Comparison of ENCODE assay signal across 25 mouse cellular contexts in genomic region chr19:61078622-61079021, GRCm38 (mm10).
DNase-seq lines count a peak whose midpoint lies in the region; ATAC-seq and TF ChIP-seq lines count a peak whose summit lies in the region.
"Had no signal": no experiment of that assay in that cellular context is flagged by ENCODE, and none has a peak within 500 bp of the region (broad histone marks: within the 10 kb centered on the region; RNA-seq: fewer than 3 reads in every experiment).

No protein-coding gene starts in this region.

- no peaks in the 10 kb centered on the region for H3K27me3 ChIP-seq in G1E (ENCODE audit: insufficient read depth, low read length)
- H3K27me3 ChIP-seq in midbrain, postnatal 0 days (ENCODE audit: insufficient read depth, low read length): no peaks in the 10 kb centered on the region
- H3K27me3 ChIP-seq: embryonic facial prominence, embryonic 12.5 days; embryonic facial prominence, embryonic 15.5 days; heart, embryonic 12.5 days; heart, embryonic 15.5 days; Patski had no signal

- H3K4me1 ChIP-seq in G1E (ENCODE audit: insufficient read depth, low read depth, low read length): peaks cover 1% of the 10 kb centered on the region; the same call in 1 of the 2 replicates
- H3K4me1 ChIP-seq in midbrain, postnatal 0 days (ENCODE audit: insufficient read depth, low read length): no peaks in the 10 kb centered on the region
- H3K4me1 ChIP-seq: embryonic facial prominence, embryonic 12.5 days; embryonic facial prominence, embryonic 15.5 days; heart, embryonic 12.5 days; heart, embryonic 15.5 days had no signal

- H3K9me3 ChIP-seq in G1E (replicated peaks): no peaks in the 10 kb centered on the region
- H3K9me3 ChIP-seq in midbrain, postnatal 0 days (ENCODE audit: low read length): no peaks in the 10 kb centered on the region
- H3K9me3 ChIP-seq: embryonic facial prominence, embryonic 12.5 days; embryonic facial prominence, embryonic 15.5 days; heart, embryonic 12.5 days; heart, embryonic 15.5 days had no signal

- TF ChIP-seq CTCF in G1E (IDR thresholded peaks at IDR 0.05; ENCODE audit: low read depth, low read length): no peak
- no peak for TF ChIP-seq CTCF in midbrain, postnatal 0 days (IDR thresholded peaks at IDR 0.05)

- H3K9ac ChIP-seq in midbrain, postnatal 0 days (replicated peaks; ENCODE audit: low read length, poor library complexity, severe bottlenecking): no peak overlapping the region
- H3K9ac ChIP-seq: embryonic facial prominence, embryonic 12.5 days; embryonic facial prominence, embryonic 15.5 days; forebrain, postnatal 0 days; heart, embryonic 12.5 days; heart, embryonic 15.5 days; hindbrain, embryonic 14.5 days had no signal

- no peak overlapping the region for H3K27ac ChIP-seq in midbrain, postnatal 0 days (ENCODE audit: low read depth, low read length)
- H3K27ac ChIP-seq: embryonic facial prominence, embryonic 12.5 days; embryonic facial prominence, embryonic 15.5 days; heart, embryonic 15.5 days; hindbrain, embryonic 14.5 days; hindbrain, postnatal 0 days had no signal

- H3K36me3 ChIP-seq in G1E (replicated peaks): no peaks in the 10 kb centered on the region
- peaks cover 10% of the 10 kb centered on the region for H3K36me3 ChIP-seq in midbrain, postnatal 0 days (ENCODE audit: insufficient read depth, low read length)
- H3K36me3 ChIP-seq: embryonic facial prominence, embryonic 15.5 days had no signal

- 91% methylated on average over 3 of the region's 3 CpGs for WGBS in midbrain, postnatal 0 days

- no peak overlapping the region for H3K4me2 ChIP-seq in midbrain, postnatal 0 days (ENCODE audit: low read depth, low read length, poor library complexity, severe bottlenecking)
- H3K4me2 ChIP-seq: embryonic facial prominence, embryonic 12.5 days; embryonic facial prominence, embryonic 15.5 days; heart, embryonic 12.5 days; heart, embryonic 15.5 days; hindbrain, embryonic 14.5 days had no signal

- H3K4me3 ChIP-seq in G1E (ENCODE audit: low read depth, low read length): no peak overlapping the region
- H3K4me3 ChIP-seq in midbrain, postnatal 0 days (ENCODE audit: low read depth, low read length): no peak overlapping the region
- H3K4me3 ChIP-seq: embryonic facial prominence, embryonic 12.5 days; embryonic facial prominence, embryonic 15.5 days; heart, embryonic 12.5 days; heart, embryonic 15.5 days had no signal

- DNase-seq in G1E (ENCODE audit: low spot score) (no peak), MEL-GATA-1-ER (ENCODE audit: extremely low read depth, low read depth) (peak; percentile 84)
- DNase-seq in midbrain, postnatal 0 days (ENCODE audit: low spot score): no peak
- DNase-seq in embryo, embryonic 11 days: no peak
- no peak for DNase-seq in gastrocnemius, postnatal 25 days
- DNase-seq: adrenal gland, postnatal 14 days; cerebellum, adult 18-20 months; cerebellum, adult 9-10 months; cerebellum, postnatal 14 days; forebrain, postnatal 0 days; heart, adult 18-20 months; heart, postnatal 10 days; heart, postnatal 4 days; kidney, adult 18-20 months had no signal

- ATAC-seq in G1E (ENCODE audit: extremely low read depth, insufficient number of reproducible peaks, low FRiP score, poor library complexity, severe bottlenecking): peak; percentile 49; the same call in 1 of the 2 replicates
- 0 out of 2 replicates have a peak, but pooled peaks have one; percentile 27 for ATAC-seq in megakaryocyte progenitor cell, adult 5-6 weeks (replicated peaks; ENCODE audit: poor library complexity)
- ATAC-seq in midbrain, postnatal 0 days (ENCODE audit: low FRiP score): no peak
- ATAC-seq: forebrain, embryonic 14.5 days; forebrain, postnatal 0 days; hindbrain, postnatal 0 days; inflammation-experienced regulatory T-cells, adult 6 months; intestine, embryonic 16.5 days; Patski had no signal
